Mouse (Mus musculus): ENCODE data around the gene Ndufa5. TPM values are rescaled to one million over a fixed set of nuclear protein-coding genes. Genes with fewer than 3 reads are reported as not detected.

Ndufa5 gene
- polyA plus RNA-seq, 1 experiment from 2014 or later, result 298 TPM

DNA sequence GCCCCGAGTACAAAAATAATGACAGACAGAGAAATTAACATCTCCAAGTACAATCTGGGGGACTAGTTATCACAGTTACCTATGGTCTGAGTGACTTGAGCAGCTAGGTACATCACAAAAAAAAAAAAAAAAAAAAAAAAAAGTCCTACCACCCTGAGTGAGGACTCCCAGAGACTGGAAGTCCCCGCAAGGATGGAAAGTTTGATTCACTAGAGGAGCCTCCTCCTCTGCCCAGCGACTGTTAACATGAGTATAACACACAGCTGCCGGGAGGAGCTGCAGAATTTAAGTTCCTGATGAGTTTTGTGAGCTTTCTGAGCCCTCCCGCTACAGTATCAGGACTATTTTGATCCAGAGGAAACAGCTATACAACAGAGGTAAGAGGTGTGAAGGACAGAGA, 41.3 kb downstream of the Ndufa5 start:
- no peak overlapping the region for H3K4me3 ChIP-seq (replicated peaks; ENCODE audit: low read length)
- H3K4me2 ChIP-seq (ENCODE audit: low read length), result no peak overlapping the region
- no peak overlapping the region for H3K9ac ChIP-seq (replicated peaks; ENCODE audit: low read depth, low read length)
- WGBS, result 80% methylated on average over 5 of the region's 5 CpGs
- H3K27me3 ChIP-seq (replicated peaks; ENCODE audit: control insufficient read depth, insufficient read depth, low read length), result no peaks in the 10 kb centered on the region
- no peak overlapping the region for H3K27ac ChIP-seq (ENCODE audit: low read length)
- H3K36me3 ChIP-seq (ENCODE audit: control insufficient read depth, insufficient read depth), result no peaks in the 10 kb centered on the region
- H3K4me1 ChIP-seq (replicated peaks; ENCODE audit: control insufficient read depth, insufficient read depth, low read length), result no peaks in the 10 kb centered on the region
- no peak for ATAC-seq
- no peaks in the 10 kb centered on the region for H3K9me3 ChIP-seq (ENCODE audit: control insufficient read depth, low read length)

DNA sequence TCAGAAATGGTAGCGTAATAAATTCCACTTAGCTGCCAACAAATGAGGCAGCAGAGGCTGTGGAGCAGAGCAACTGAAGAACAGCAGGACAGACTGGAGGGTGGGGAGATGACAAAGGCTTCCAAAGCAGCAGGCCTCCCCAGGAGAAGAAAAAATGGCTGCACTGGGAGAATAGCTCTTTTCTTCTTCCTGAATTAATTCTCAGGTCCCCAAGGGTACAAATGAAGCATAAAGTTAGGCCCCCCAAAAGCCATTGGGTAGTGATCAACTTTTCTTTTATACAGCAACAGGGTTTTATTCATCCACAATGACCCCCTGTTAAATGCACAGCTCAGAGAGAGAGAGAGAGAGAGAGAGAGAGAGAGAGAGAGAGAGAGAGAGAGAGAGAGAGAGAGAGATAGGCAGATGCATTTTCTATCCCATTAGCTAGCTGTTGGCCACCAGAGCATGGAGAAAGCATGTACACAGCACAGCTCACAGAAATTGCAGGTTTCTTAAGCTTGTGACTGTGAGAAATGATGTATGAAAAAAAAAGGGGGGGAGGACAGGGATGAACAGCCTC, 57.2 kb downstream of the Ndufa5 start:
- no peaks in the 10 kb centered on the region for H3K9me3 ChIP-seq (ENCODE audit: control insufficient read depth, low read length)
- H3K27me3 ChIP-seq (replicated peaks; ENCODE audit: control insufficient read depth, insufficient read depth, low read length), result no peaks in the 10 kb centered on the region
- peak; percentile 83 for ATAC-seq
- H3K4me3 ChIP-seq (replicated peaks; ENCODE audit: low read length), result no peak overlapping the region
- peaks cover 6% of the 10 kb centered on the region for H3K4me1 ChIP-seq (replicated peaks; ENCODE audit: control insufficient read depth, insufficient read depth, low read length)
- peak overlapping the region; percentile 39 for H3K27ac ChIP-seq (ENCODE audit: low read length)
- no peak overlapping the region for H3K4me2 ChIP-seq (ENCODE audit: low read length)
- no peak overlapping the region for H3K9ac ChIP-seq (replicated peaks; ENCODE audit: low read depth, low read length)
- H3K36me3 ChIP-seq (ENCODE audit: control insufficient read depth, insufficient read depth), result no peaks in the 10 kb centered on the region
- WGBS, result 3% methylated on average over 1 of the region's 1 CpGs

GRCm38 (mm10) chr6:24470135-24470534, 57.7 kb downstream of the Ndufa5 start:
- 48% methylated on average over 2 of the region's 2 CpGs for WGBS
- Histone ChIP-seq H3K4me2 (ENCODE audit: low read length) (no peak overlapping the region), H3K4me1 (replicated peaks; ENCODE audit: control insufficient read depth, insufficient read depth, low read length) (peaks cover 6% of the 10 kb centered on the region), H3K36me3 (ENCODE audit: control insufficient read depth, insufficient read depth) (no peaks in the 10 kb centered on the region), H3K4me3 (replicated peaks; ENCODE audit: low read length) (no peak overlapping the region), H3K27me3 (replicated peaks; ENCODE audit: control insufficient read depth, insufficient read depth, low read length) (no peaks in the 10 kb centered on the region), H3K9ac (replicated peaks; ENCODE audit: low read depth, low read length) (no peak overlapping the region), H3K27ac (ENCODE audit: low read length) (peak overlapping the region; percentile 41; the same call in 1 of the 2 replicates), H3K9me3 (ENCODE audit: control insufficient read depth, low read length) (no peaks in the 10 kb centered on the region)
- ATAC-seq, result peak; percentile 73

Other genes with a start within 250 kb of the Ndufa5 start
- 0.82 and 1.2 TPM in 2 replicates for gene Iqub, start 12.9 kb downstream of the Ndufa5 start, polyA plus RNA-seq (2015; fragmentation: Nextera tagmentation; extraction: Ambion mirVana)
- gene Asb15, start 131 bp upstream of the Ndufa5 start, polyA plus RNA-seq (2015; fragmentation: Nextera tagmentation; extraction: Ambion mirVana), result not detected in 2 replicates
- gene Lmod2, start 69.7 kb upstream of the Ndufa5 start, polyA plus RNA-seq (2015; fragmentation: Nextera tagmentation; extraction: Ambion mirVana), result not detected in 2 replicates
- gene Wasl, start 137.0 kb upstream of the Ndufa5 start, polyA plus RNA-seq (2015; fragmentation: Nextera tagmentation; extraction: Ambion mirVana), result 58.3 and 58.5 TPM in 2 replicates
- not detected in 2 replicates for gene Hyal6, start 205.2 kb upstream of the Ndufa5 start, polyA plus RNA-seq (2015; fragmentation: Nextera tagmentation; extraction: Ambion mirVana)
- gene Hyal4, start 220.3 kb upstream of the Ndufa5 start, polyA plus RNA-seq (2015; fragmentation: Nextera tagmentation; extraction: Ambion mirVana), result not detected in 2 replicates

Data from forebrain, embryonic 16.5 days (tissue).